Mouse (Mus musculus) limb, embryonic 10.5 days (tissue): ENCODE measurements around the gene Slc28a2. TPM values are rescaled to one million over a fixed set of nuclear protein-coding genes. Genes with fewer than 3 reads are reported as not detected.
"Not testable (repeated sequence)": the region's sequence is repeated elsewhere in the genome, so short reads cannot be mapped to it uniquely, and the experiment has no call there.

Experiments
- DNase-seq: peaks from one replicate; pipeline ENCODE4 v3.0.0-alpha.2; 2017; ENCODE audit warnings: low spot score
- H3K27ac ChIP-seq: fragments of 300-500 bp; sonication (generic); 2 replicates; pipeline ENCODE4 v1.5.1; 2016; ENCODE audit warnings: mild to moderate bottlenecking
- H3K27me3 ChIP-seq: fragments of 300-500 bp; sonication (generic); 2 replicates; pipeline ENCODE4 v1.6.1; 2016; ENCODE audit warnings: low read depth, mild to moderate bottlenecking; ENCODE audit not compliant: poor library complexity, severe bottlenecking
- H3K36me3 ChIP-seq: fragments of 300-500 bp; sonication (generic); 2 replicates; pipeline ENCODE4 v1.6.1; 2016; ENCODE audit warnings: mild to moderate bottlenecking, moderate library complexity
- H3K4me1 ChIP-seq: fragments of 300-500 bp; sonication (generic); 2 replicates; pipeline ENCODE4 v1.6.1; 2016
- H3K4me3 ChIP-seq: fragments of 300-500 bp; sonication (generic); 2 replicates; pipeline ENCODE4 v1.5.1; 2016; ENCODE audit warnings: mild to moderate bottlenecking, moderate library complexity
- H3K9me3 ChIP-seq: fragments of 300-500 bp; sonication (generic); replicated peaks from 2 replicates; pipeline ENCODE4 v1.6.1; 2016; ENCODE audit warnings: mild to moderate bottlenecking
- WGBS: fragments of 180-500 bp; shearing (Covaris S2); methylation state at CpG from one replicate; pipeline ENCODE4 v1.1.7; 2016; 5-methylcytosine and 5-hydroxymethylcytosine counted together
- polyA plus RNA-seq: library from polyadenylated mRNA; unstranded; fragments of >200 nt; fragmentation: Nextera tagmentation; extraction: Ambion mirVana; gene quantifications from 2 replicates; pipeline ENCODE4 v1.2.1, GENCODE M21; 2016

Gene Slc28a2
- polyA plus RNA-seq, 1 experiment from 2014 or later = 0.09 TPM

DNA sequence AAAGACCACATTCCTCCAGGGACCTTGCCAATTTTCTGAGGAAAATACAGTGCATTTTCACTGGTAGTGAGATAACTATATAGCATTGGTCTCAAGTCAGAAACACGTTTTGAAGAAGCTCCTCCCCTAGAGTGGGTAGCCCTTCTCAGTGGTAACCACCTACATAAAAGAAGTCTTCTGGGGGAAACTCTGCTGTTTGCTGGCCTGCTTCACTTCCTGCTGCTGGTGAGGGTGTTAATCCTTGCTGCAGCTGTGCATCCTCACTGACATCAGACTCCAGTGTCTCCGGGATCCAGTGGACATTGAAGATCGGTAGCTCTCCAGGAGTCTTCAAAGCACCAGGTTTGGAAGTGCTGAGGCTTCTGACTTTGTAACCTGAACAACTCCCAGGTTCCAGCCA lies 59.4 kb downstream of the Slc28a2 start:
- not testable (repeated sequence) for H3K27me3 ChIP-seq, H3K4me1 ChIP-seq, DNase-seq, H3K9me3 ChIP-seq, H3K36me3 ChIP-seq, H3K4me3 ChIP-seq, H3K27ac ChIP-seq
- 52% methylated on average over 3 of the region's 3 CpGs for WGBS

GRCm38 (mm10) chr2:122486122-122486521 lies 59.8 kb downstream of the Slc28a2 start:
- H3K9me3 ChIP-seq, H3K27ac ChIP-seq, H3K36me3 ChIP-seq, H3K27me3 ChIP-seq, DNase-seq, H3K4me1 ChIP-seq, H3K4me3 ChIP-seq: not testable (repeated sequence)

DNA sequence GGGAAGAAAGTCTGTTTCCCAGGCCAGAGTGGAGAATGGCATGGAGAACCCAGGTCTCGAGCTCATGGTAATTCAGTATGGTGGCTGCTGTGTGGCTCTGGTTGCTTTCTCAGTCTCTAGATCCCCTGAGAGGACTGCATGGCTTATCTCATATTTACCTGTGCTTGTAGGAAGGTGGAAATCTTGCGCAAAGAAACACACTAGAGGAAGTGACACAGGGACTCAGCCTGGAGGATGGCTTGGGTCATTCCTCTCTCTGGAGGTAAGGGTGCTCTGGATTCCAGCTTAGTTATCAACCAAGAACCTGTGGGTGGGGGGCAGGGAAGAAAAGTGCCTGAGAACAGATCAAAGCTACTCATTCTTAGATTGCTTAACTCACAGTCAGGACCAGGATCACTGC lies 60.4 kb downstream of the Slc28a2 start:
- Histone ChIP-seq H3K9me3 (no peaks in the 10 kb centered on the region), H3K4me3 (no peak overlapping the region), H3K27me3 (no peaks in the 10 kb centered on the region), H3K4me1 (no peaks in the 10 kb centered on the region), H3K36me3 (no peaks in the 10 kb centered on the region), H3K27ac (no peak overlapping the region)
- no peak for DNase-seq
- WGBS = 91% methylated on average over 2 of the region's 2 CpGs

Other genes starting within 250 kb of the Slc28a2 start
- not detected in 2 replicates for gene Patl2, start 240.3 kb upstream of the Slc28a2 start, polyA plus RNA-seq
- not detected in 2 replicates for gene Terb2, start 240.2 kb upstream of the Slc28a2 start, polyA plus RNA-seq
- 15.4 and 17.7 TPM in 2 replicates for gene Sord, start 191.7 kb upstream of the Slc28a2 start, polyA plus RNA-seq
- 0.03 TPM in 1 of 2 replicates, not detected in the other for gene Duox2, start 128.0 kb upstream of the Slc28a2 start, polyA plus RNA-seq
- gene Duoxa2, start 127.6 kb upstream of the Slc28a2 start, polyA plus RNA-seq = 0.13 TPM in 1 of 2 replicates, not detected in the other
- gene Duoxa1, start 112.7 kb upstream of the Slc28a2 start, polyA plus RNA-seq = 0.45 TPM in 1 of 2 replicates, not detected in the other
- 0.14 and 0.18 TPM in 2 replicates for gene Duox1, start 110.8 kb upstream of the Slc28a2 start, polyA plus RNA-seq
- 5.4 TPM in 2 replicates for gene Shf, start 57.3 kb upstream of the Slc28a2 start, polyA plus RNA-seq
- gene Gm14085, start 58.5 kb downstream of the Slc28a2 start, polyA plus RNA-seq = not detected in 2 replicates
- 4.6 and 5.2 TPM in 2 replicates for gene Gatm, start 184.8 kb downstream of the Slc28a2 start, polyA plus RNA-seq
- gene AA467197, start 210.5 kb downstream of the Slc28a2 start, polyA plus RNA-seq = 0.25 TPM in 1 of 2 replicates, not detected in the other